Mouse (Mus musculus) megakaryocyte, embryonic 14.5 days (primary cell): ENCODE results near the gene Adcy5.

Experiments used
- FLI1 ChIP-seq: IDR thresholded peaks from 2 replicates; pipeline ENCODE4 v1.6.1; 2012; ENCODE audit warnings: low read length, inconsistent platforms, mixed read lengths
- GATA1 ChIP-seq: IDR thresholded peaks from 3 replicates; pipeline ENCODE4 v1.6.1; 2012; ENCODE audit warnings: mixed read lengths, low read length, inconsistent platforms, borderline replicate concordance

GRCm38 (mm10) chr16:35107985-35108384 is 46.7 kb upstream of the Adcy5 start:
- no peak for TF ChIP-seq GATA1
- no peak for TF ChIP-seq FLI1
